In the genomic region with DNA sequence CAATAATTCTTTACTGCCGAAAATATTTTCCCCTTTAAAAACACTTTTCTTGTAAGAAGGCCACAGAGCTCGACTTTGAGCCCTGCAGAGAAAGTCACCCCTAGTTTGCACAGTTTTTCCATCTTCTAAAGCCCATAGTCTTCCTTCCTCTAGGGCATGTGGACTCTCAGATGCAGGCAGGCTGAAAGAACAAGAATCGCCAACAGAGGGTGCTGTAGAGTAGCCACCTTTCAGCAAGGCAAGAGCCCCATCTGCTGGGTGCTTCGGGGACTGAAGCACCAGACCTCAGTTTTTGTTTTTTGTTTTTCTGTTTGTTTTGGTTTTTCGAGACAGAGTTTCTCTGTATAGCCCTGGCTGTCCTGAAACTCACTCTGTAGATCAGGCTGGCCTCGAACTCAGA, we compare ENCODE assay signal across 9 mouse cellular contexts. TPM values are rescaled to one million over a fixed set of nuclear protein-coding genes. Genes with fewer than 3 reads are reported as not detected.
DNase-seq lines count a peak whose midpoint lies in the region; ATAC-seq and TF ChIP-seq lines count a peak whose summit lies in the region.
"Had no signal": no experiment of that assay in that cellular context is flagged by ENCODE, and none has a peak within 500 bp of the region (broad histone marks: within the 10 kb centered on the region; RNA-seq: fewer than 3 reads in every experiment).

No protein-coding gene starts in this region.

- peak; percentile 93 for TF ChIP-seq CTCF in lung, embryonic 14.5 days (IDR thresholded peaks at IDR 0.05; ENCODE audit: low read depth)

- H3K9ac ChIP-seq in lung, embryonic 14.5 days, result no peak overlapping the region
- H3K9ac ChIP-seq: limb, embryonic 15.5 days had no signal

- no peaks in the 10 kb centered on the region for H3K27me3 ChIP-seq in lung, embryonic 14.5 days (ENCODE audit: insufficient read depth, low read length)
- H3K27me3 ChIP-seq: limb, embryonic 15.5 days had no signal

- no peak for ATAC-seq in lung, embryonic 14.5 days (ENCODE audit: insufficient read depth)

- H3K4me2 ChIP-seq in lung, embryonic 14.5 days, result no peak overlapping the region
- H3K4me2 ChIP-seq: limb, embryonic 15.5 days had no signal

- peak; percentile 89 for DNase-seq in CD4-positive, CD25-positive, alpha-beta regulatory T cell, adult 2 months (ENCODE audit: low read depth, low spot score)
- DNase-seq in MN1 (ENCODE audit: low spot score), result peak; percentile 84
- peak; percentile 67 to 77 for DNase-seq in cerebellum, adult 18-20 months
- DNase-seq in gastrocnemius, adult 8-10 months (ENCODE audit: low spot score in 2 of 2), result peak; percentile 71 to 74
- peak; percentile 87 to 88 for DNase-seq in kidney, postnatal 4 days
- DNase-seq in lung, embryonic 14.5 days, result peak; percentile 87
- DNase-seq in right cerebral cortex, postnatal 14 days, result peak; percentile 74
- DNase-seq in urinary bladder, postnatal 36 days (ENCODE audit: low spot score in 2 of 2), result peak; percentile 74

- WGBS in lung, embryonic 14.5 days, result 56% methylated on average over 6 of the region's 6 CpGs

- H3K4me1 ChIP-seq in lung, embryonic 14.5 days (ENCODE audit: insufficient read depth), result no peaks in the 10 kb centered on the region
- H3K4me1 ChIP-seq: limb, embryonic 15.5 days had no signal

- H3K36me3 ChIP-seq in lung, embryonic 14.5 days (ENCODE audit: insufficient read depth), result peaks cover 56% of the 10 kb centered on the region; the same call in 1 of the 2 replicates

- H3K9me3 ChIP-seq in lung, embryonic 14.5 days (ENCODE audit: low read depth, low read length), result no peaks in the 10 kb centered on the region
- H3K9me3 ChIP-seq: limb, embryonic 15.5 days had no signal

- H3K4me3 ChIP-seq in lung, embryonic 14.5 days (ENCODE audit: low read depth, low read length), result no peak overlapping the region
- H3K4me3 ChIP-seq: limb, embryonic 15.5 days had no signal

- H3K27ac ChIP-seq in lung, embryonic 14.5 days (ENCODE audit: low read depth), result no peak overlapping the region
- H3K27ac ChIP-seq: limb, embryonic 15.5 days had no signal

RNA-seq across cellular contexts. Expression of a gene that starts 25.9 kb away (rescaled TPM):
- total RNA-seq in gastrocnemius, adult 8-10 months (2022), result 1 to 10 TPM; 7.9 to 9.3 (median 9.0) TPM
- 9.9 and 12.1 TPM in 2 replicates for polyA plus RNA-seq in lung, embryonic 14.5 days (2014; fragmentation: Nextera tagmentation; extraction: Ambion mirVana)

RNA-seq across cellular contexts. Expression of a gene that starts 26.5 kb away (rescaled TPM):
- total RNA-seq in gastrocnemius, adult 8-10 months (2022), result 10 to 100 TPM in 2 of 4 experiments, 1 to 10 TPM in 2; 4.1 to 24.4 (median 9.9) TPM
- 4.9 and 5.2 TPM in 2 replicates for polyA plus RNA-seq in lung, embryonic 14.5 days (2014; fragmentation: Nextera tagmentation; extraction: Ambion mirVana)

RNA-seq across cellular contexts. Expression of a gene that starts 45.9 kb away (rescaled TPM):
- total RNA-seq in gastrocnemius, adult 8-10 months (2022), result not detected
- polyA plus RNA-seq in lung, embryonic 14.5 days (2014; fragmentation: Nextera tagmentation; extraction: Ambion mirVana), result not detected in 2 replicates
